Mouse (Mus musculus) ZHBTc4 (cell line): ENCODE results near the gene Gm5150.
"Not testable (repeated sequence)": the region's sequence is repeated elsewhere in the genome, so short reads cannot be mapped to it uniquely, and the experiment has no call there.

Experiments
- DNase-seq: peaks from one replicate; pipeline ENCODE4 v3.0.0-alpha.2; 2011; ENCODE audit warnings: low read depth, low spot score

Gene Gm5150

GRCm38 (mm10) chr3:16006215-16006614 is at the start of gene Gm5150:
TSS of gene Gm5150 (minus strand) at chr3:16006437.
- no peak for DNase-seq

DNA sequence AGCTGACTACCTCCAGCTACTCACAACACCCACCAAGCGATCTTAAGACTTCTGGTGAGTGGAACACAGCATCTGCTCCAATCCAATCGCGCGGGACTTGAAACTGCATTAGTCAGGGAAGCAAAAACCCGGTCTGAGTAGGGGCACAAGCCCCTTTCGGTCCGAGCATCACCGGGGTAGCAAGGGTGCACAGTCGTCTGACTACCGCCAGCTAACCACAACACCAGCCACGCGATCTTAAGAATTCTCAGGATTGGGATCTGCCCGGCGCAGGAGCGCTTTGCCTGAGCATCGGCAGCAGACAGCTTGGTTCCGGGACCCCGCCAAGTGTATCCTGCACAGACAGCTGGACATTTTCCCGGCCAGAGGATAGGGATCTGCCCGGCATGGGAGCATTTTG is 45.5 kb upstream of the Gm5150 start:
- peak; percentile 79 for DNase-seq

- no peak for DNase-seq
These were observed 41.1 kb upstream of the Gm5150 start for GRCm38 (mm10) chr3:16047288-16047687.

DNA sequence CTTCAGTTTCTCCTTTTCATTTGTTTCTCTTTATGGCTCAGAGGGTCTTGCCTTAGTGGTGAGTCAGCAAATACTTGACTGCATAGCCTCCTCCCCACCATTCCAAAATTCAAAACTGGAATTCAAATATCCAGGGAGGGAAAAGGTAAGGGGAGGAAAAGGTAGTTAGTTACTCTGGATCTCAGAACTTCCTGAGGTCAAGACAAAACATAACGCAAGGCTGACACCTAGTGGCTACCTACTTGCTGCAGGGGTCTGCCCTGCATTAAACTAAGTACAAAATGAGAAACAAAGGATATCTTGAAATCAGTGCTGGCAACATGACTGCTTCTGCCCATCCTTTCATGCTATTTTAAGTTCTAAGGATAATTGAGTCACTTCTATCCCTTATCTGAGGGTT is 37.1 kb upstream of the Gm5150 start:
- DNase-seq, result peak; percentile 67

- DNase-seq, result not testable (repeated sequence)
These were observed 18.8 kb upstream of the Gm5150 start for GRCm38 (mm10) chr3:16024988-16025387.

DNA sequence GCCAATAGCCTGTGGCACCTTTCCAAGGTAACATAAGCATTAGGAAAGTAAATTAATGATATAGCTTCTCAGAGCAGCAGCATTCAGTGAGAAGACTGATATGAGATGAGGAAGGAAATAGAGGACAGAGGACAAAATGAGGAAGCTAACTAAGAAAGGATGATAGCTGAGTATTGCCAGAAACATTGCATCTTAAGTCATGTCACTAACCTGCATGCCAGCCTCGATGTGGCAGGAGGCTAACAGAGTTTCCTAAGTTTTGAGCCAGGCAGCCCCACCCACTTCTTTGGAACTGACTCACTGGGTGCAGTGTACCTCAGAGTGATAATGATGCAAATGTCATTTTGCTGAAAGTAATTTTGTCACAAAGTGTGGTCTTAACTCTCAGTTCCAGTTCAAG is 16.0 kb upstream of the Gm5150 start:
- DNase-seq, result no peak

- not testable (repeated sequence) for DNase-seq
These were observed 8.2 kb upstream of the Gm5150 start for GRCm38 (mm10) chr3:16014456-16014855.

DNA sequence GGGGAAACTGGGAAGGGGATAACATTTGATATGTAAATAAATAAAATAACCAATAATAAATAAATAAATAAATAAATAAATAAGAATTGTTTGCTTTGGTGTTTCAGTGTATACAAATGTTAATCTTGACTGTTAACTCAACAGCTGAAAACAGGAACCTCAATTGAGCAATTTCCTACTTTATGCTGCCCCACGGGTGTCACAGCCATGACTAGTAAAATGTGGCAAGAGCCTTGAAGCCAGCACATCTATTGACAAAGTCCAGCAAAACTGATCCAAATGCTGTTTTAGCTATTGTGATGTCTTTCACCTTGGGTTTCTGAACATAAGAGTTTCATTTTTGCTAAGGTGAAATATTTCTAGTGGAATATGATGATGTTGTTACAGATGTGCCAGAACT is 1.6 kb upstream of the Gm5150 start:
- no peak for DNase-seq

- DNase-seq, result no peak
These were observed 2.2 kb downstream of the Gm5150 start for GRCm38 (mm10) chr3:16003890-16004633.

DNA sequence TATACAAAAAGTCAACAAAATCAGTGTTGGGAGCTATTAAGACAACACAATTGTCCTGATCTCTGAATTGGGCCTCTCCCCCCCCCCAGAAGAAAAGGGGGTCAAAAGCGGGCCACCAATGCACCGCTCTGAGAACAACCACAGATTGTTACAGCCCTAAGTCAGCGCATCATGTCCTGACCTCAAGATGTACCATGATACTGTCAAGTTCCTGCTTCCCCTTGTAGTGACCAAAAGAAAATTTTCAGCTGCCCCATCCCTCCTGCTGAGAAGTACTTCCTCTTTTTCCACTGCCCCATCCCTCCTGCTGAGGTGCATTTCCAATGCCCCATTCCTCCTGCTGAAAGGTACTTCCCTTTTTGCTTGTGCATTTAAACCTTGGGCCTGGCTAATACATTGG is 6.8 kb downstream of the Gm5150 start:
- DNase-seq, result not testable (repeated sequence)

DNA sequence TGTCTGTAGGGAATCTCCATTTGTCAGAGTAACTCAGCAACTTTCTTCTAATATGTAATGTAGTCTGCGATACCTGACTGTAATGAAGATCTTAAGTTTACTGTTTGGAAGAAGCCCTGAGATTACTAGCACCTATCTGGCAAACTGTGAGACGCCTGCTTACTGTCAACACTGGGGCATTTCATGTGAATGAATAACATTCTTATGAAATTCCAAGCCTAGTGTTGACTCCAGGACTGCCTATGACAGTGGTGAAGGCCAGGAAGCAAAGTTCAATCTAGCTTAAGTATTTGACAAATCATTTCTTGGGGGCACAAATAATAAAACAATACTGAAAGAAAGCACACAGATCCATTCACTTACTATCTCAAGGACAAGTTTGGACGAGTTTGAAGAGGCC is 24.0 kb downstream of the Gm5150 start:
- DNase-seq, result no peak

DNA sequence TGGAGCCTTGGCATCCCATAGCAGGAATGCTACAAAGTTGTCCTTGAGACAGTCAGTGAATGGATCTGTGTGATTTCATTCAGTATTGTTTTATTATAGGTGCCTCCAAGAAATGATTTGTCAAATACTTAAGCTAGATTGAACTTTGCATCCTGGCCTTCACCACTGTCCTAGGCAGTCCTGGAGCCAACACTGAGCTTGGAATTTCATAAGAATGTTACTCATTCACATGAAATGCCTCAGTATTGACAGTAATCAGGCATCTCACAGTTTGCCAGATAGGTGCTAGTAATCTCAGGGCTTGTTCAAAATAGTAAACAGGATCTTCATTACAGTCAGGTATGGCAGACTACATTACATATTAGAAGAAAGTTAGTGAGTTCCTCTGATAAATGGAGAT is 49.3 kb downstream of the Gm5150 start:
- DNase-seq, result no peak
